9 mouse cellular contexts compared by ENCODE assay signal in genomic region chr8:19706918-19707760, GRCm38 (mm10). TPM values are rescaled to one million over a fixed set of nuclear protein-coding genes. Genes with fewer than 3 reads are reported as not detected.
DNase-seq lines count a peak whose midpoint lies in the region; ATAC-seq and TF ChIP-seq lines count a peak whose summit lies in the region.
"Not testable (repeated sequence)": the region's sequence is repeated elsewhere in the genome, so short reads cannot be mapped to it uniquely, and the experiment has no call there.
"Had no signal": no experiment of that assay in that cellular context is flagged by ENCODE, and none has a peak within 500 bp of the region (broad histone marks: within the 10 kb centered on the region; RNA-seq: fewer than 3 reads in every experiment).

No protein-coding gene starts in this region.

- H3K27ac ChIP-seq in embryonic facial prominence, embryonic 10.5 days (replicated peaks); kidney, postnatal 0 days; limb, embryonic 14.5 days (replicated peaks; ENCODE audit: low read depth, low read length); stomach, postnatal 0 days (replicated peaks): not testable (repeated sequence)

- peak; percentile 77 to 78 for DNase-seq in B cell, adult 2 months
- DNase-seq in adrenal gland, postnatal 25 days = peak; percentile 81
- peak; percentile 31 for DNase-seq in embryonic facial prominence, embryonic 10.5 days (ENCODE audit: low spot score)
- peak; percentile 73 to 77 for DNase-seq in heart, adult 9 months (ENCODE audit: low spot score in 2 of 2)
- peak; percentile 84 for DNase-seq in kidney, postnatal 0 days (ENCODE audit: low spot score)
- peak; percentile 4 for DNase-seq in limb, embryonic 14.5 days (ENCODE audit: low spot score)
- peak; percentile 19 for DNase-seq in naive thymus-derived CD4-positive, alpha-beta T cell, adult 2 months (ENCODE audit: low read depth)
- DNase-seq in stomach, postnatal 0 days (ENCODE audit: low spot score) = peak; percentile 45

- not testable (repeated sequence) for H3K4me1 ChIP-seq in embryonic facial prominence, embryonic 10.5 days; kidney, postnatal 0 days (replicated peaks; ENCODE audit: insufficient read depth, low read length); limb, embryonic 14.5 days (ENCODE audit: control insufficient read depth, insufficient read depth, low read length); stomach, postnatal 0 days (replicated peaks; ENCODE audit: control insufficient read depth, insufficient read depth)

- TF ChIP-seq CTCF in kidney, postnatal 0 days (IDR thresholded peaks at IDR 0.05; ENCODE audit: low read depth) = peak; percentile 61
- TF ChIP-seq CTCF in stomach, postnatal 0 days (IDR thresholded peaks at IDR 0.05; ENCODE audit: low read depth) = peak; percentile 62

- not testable (repeated sequence) for H3K36me3 ChIP-seq in embryonic facial prominence, embryonic 10.5 days (replicated peaks); kidney, postnatal 0 days (ENCODE audit: insufficient read depth, low read length); limb, embryonic 14.5 days (ENCODE audit: control insufficient read depth, insufficient read depth, low read length); stomach, postnatal 0 days (ENCODE audit: control insufficient read depth, insufficient read depth, low read length)

- not testable (repeated sequence) for TF ChIP-seq POLR2A in limb, embryonic 14.5 days (IDR thresholded peaks at IDR 0.05; ENCODE audit: borderline replicate concordance, extremely low read depth, insufficient read depth, insufficient read length)

- 0 out of 2 replicates have a peak, but pooled peaks have one; percentile 56 for ATAC-seq in kidney, postnatal 0 days (replicated peaks; ENCODE audit: low FRiP score, low read depth)
- not testable (repeated sequence) for ATAC-seq in limb, embryonic 14.5 days (ENCODE audit: low FRiP score, low read depth); stomach, postnatal 0 days (ENCODE audit: low FRiP score, low TSS enrichment)

- 73% methylated on average over 7 of the region's 7 CpGs for WGBS in embryonic facial prominence, embryonic 10.5 days
- 71% methylated on average over 7 of the region's 7 CpGs for WGBS in kidney, postnatal 0 days
- WGBS in limb, embryonic 14.5 days = 72% methylated on average over 7 of the region's 7 CpGs
- 63% methylated on average over 7 of the region's 7 CpGs for WGBS in stomach, postnatal 0 days

- not testable (repeated sequence) for H3K4me2 ChIP-seq in kidney, postnatal 0 days (ENCODE audit: low read length); limb, embryonic 14.5 days (replicated peaks; ENCODE audit: low read depth, low read length, severe bottlenecking); stomach, postnatal 0 days (replicated peaks; ENCODE audit: low read depth)

- not testable (repeated sequence) for H3K27me3 ChIP-seq in embryonic facial prominence, embryonic 10.5 days (replicated peaks; ENCODE audit: low read depth, poor library complexity, severe bottlenecking); kidney, postnatal 0 days (ENCODE audit: insufficient read depth, low read length); limb, embryonic 14.5 days (ENCODE audit: control insufficient read depth, insufficient read depth, low read length); stomach, postnatal 0 days (ENCODE audit: control insufficient read depth, insufficient read depth, low read length)

- H3K9me3 ChIP-seq in embryonic facial prominence, embryonic 10.5 days; kidney, postnatal 0 days (replicated peaks; ENCODE audit: low read length); limb, embryonic 14.5 days (ENCODE audit: control insufficient read depth, low read length); stomach, postnatal 0 days (ENCODE audit: control insufficient read depth, low read length): not testable (repeated sequence)

- TF ChIP-seq EP300 in stomach, postnatal 0 days (optimal IDR thresholded peaks at IDR 0.05) = not testable (repeated sequence)

- not testable (repeated sequence) for H3K9ac ChIP-seq in kidney, postnatal 0 days (ENCODE audit: low read depth, low read length); limb, embryonic 14.5 days (ENCODE audit: low read depth, low read length, severe bottlenecking); stomach, postnatal 0 days (ENCODE audit: low read length)

- not testable (repeated sequence) for H3K4me3 ChIP-seq in embryonic facial prominence, embryonic 10.5 days; kidney, postnatal 0 days (replicated peaks; ENCODE audit: low read depth, low read length); limb, embryonic 14.5 days (replicated peaks; ENCODE audit: low read length); stomach, postnatal 0 days (ENCODE audit: low read depth, low read length)

RNA-seq across cellular contexts. Expression of gene 4930467E23Rik, which starts 22.2 kb away (rescaled TPM):
- 0.67 TPM in 1 of 2 replicates, not detected in the other for total RNA-seq in adrenal gland, postnatal 25 days (2021)
- polyA plus RNA-seq in embryonic facial prominence, embryonic 10.5 days (2016; fragmentation: Nextera tagmentation; extraction: Ambion mirVana) = not detected in 2 replicates
- not detected in 2 replicates for polyA plus RNA-seq in kidney, postnatal 0 days (2015; fragmentation: Nextera tagmentation; extraction: Ambion mirVana)
- not detected in 2 replicates for polyA plus RNA-seq in limb, embryonic 14.5 days (2012; rRNA removed)
- not detected in 2 replicates for polyA plus RNA-seq in limb, embryonic 14.5 days (2014; fragmentation: Nextera tagmentation; extraction: Ambion mirVana)
- not detected in 2 replicates for polyA plus RNA-seq in stomach, postnatal 0 days (2015; fragmentation: Nextera tagmentation; extraction: Ambion mirVana)
- polyA plus RNA-seq: midbrain, embryonic 12.5 days had no signal

Comparison
In these comparisons a context has a peak if more than half of its experiments do, and no peak if none do; other contexts are left out.
1. DNase-seq: peak in every context shown above with its lines; median percentile 84 in kidney, postnatal 0 days; 81 in adrenal gland, postnatal 25 days; 78 in B cell, adult 2 months; 75 in heart, adult 9 months; 45 in stomach, postnatal 0 days; 31 in embryonic facial prominence, embryonic 10.5 days; 19 in naive thymus-derived CD4-positive, alpha-beta T cell, adult 2 months; 4 in limb, embryonic 14.5 days.